Mouse (Mus musculus) forebrain, embryonic 15.5 days (tissue): Measurements from ENCODE around the gene Rere. TPM values are rescaled to one million over a fixed set of nuclear protein-coding genes. Genes with fewer than 3 reads are reported as not detected.
A peak's percentile ranks its signal among the peaks of the same experiment; 100 is the strongest.

ENCODE experiments used
- ATAC-seq: fragments of 200-750 bp; cut with Nextera tagmentation; replicated peaks from 2 replicates; pipeline ENCODE4 v1.8.0; 2017; ENCODE audit warnings: mild to moderate bottlenecking, moderate TSS enrichment, moderate library complexity
- H3K27ac ChIP-seq: fragments of 300-500 bp; sonication (generic); replicated peaks from 2 replicates; pipeline ENCODE4 v1.5.1; 2015; ENCODE audit warnings: mild to moderate bottlenecking, inconsistent platforms
- H3K27me3 ChIP-seq: fragments of 300-500 bp; sonication (generic); 2 replicates; pipeline ENCODE4 v1.6.1; 2015; ENCODE audit warnings: inconsistent platforms
- H3K36me3 ChIP-seq: fragments of 300-500 bp; sonication (generic); 2 replicates; pipeline ENCODE4 v1.6.1; 2015; ENCODE audit warnings: mild to moderate bottlenecking, inconsistent platforms
- H3K4me1 ChIP-seq: fragments of 300-500 bp; sonication (generic); 2 replicates; pipeline ENCODE4 v1.6.1; 2015; ENCODE audit warnings: inconsistent platforms
- H3K4me2 ChIP-seq: fragments of 300-500 bp; sonication (generic); replicated peaks from 2 replicates; pipeline ENCODE4 v1.6.1; 2015; ENCODE audit warnings: mild to moderate bottlenecking, inconsistent platforms
- H3K4me3 ChIP-seq: fragments of 300-500 bp; sonication (generic); 2 replicates; pipeline ENCODE4 v1.5.1; 2015; ENCODE audit warnings: mild to moderate bottlenecking, inconsistent platforms
- H3K9ac ChIP-seq: fragments of 300-500 bp; sonication (generic); replicated peaks from 2 replicates; pipeline ENCODE4 v1.6.1; 2015; ENCODE audit warnings: mild to moderate bottlenecking, inconsistent platforms
- H3K9me3 ChIP-seq: fragments of 300-500 bp; sonication (generic); 2 replicates; pipeline ENCODE4 v1.6.1; 2016; ENCODE audit warnings: inconsistent platforms
- WGBS: fragments of 180-500 bp; shearing (Covaris S2); methylation state at CpG from one replicate; pipeline ENCODE4 v1.1.7; 2015; ENCODE audit warnings: mixed read lengths; 5-methylcytosine and 5-hydroxymethylcytosine counted together
- polyA plus RNA-seq: library from polyadenylated mRNA; unstranded; fragments of >200 nt; fragmentation: Nextera tagmentation; extraction: Ambion mirVana; gene quantifications from 2 replicates; pipeline ENCODE4 v1.2.1, GENCODE M21; 2015

Gene Rere
- polyA plus RNA-seq, 1 experiment from 2014 or later = 26.6 TPM

- no peak overlapping the region for H3K4me2 ChIP-seq
- H3K9me3 ChIP-seq = no peaks in the 10 kb centered on the region
- no peak overlapping the region for H3K4me3 ChIP-seq
- H3K9ac ChIP-seq = no peak overlapping the region
- no peak for ATAC-seq
- 95% methylated on average over 3 of the region's 3 CpGs for WGBS
- H3K36me3 ChIP-seq = 0 out of 2 replicates have a peak, but pooled peaks cover 6% of the 10 kb centered on the region
- peaks cover 20% of the 10 kb centered on the region for H3K4me1 ChIP-seq
- no peaks in the 10 kb centered on the region for H3K27me3 ChIP-seq
- H3K27ac ChIP-seq = no peak overlapping the region
Observed at GRCm38 (mm10) chr4:150291900-150292299, 10.5 kb downstream of the Rere start.

GRCm38 (mm10) chr4:150294870-150295269, 13.4 kb downstream of the Rere start:
- WGBS = 94% methylated on average over 7 of the region's 7 CpGs
- ATAC-seq = no peak
- Histone ChIP-seq H3K4me2 (no peak overlapping the region), H3K9me3 (no peaks in the 10 kb centered on the region), H3K36me3 (0 out of 2 replicates have a peak, but pooled peaks cover 6% of the 10 kb centered on the region), H3K4me3 (no peak overlapping the region), H3K27me3 (no peaks in the 10 kb centered on the region), H3K27ac (no peak overlapping the region), H3K9ac (no peak overlapping the region), H3K4me1 (no peaks in the 10 kb centered on the region)

DNA sequence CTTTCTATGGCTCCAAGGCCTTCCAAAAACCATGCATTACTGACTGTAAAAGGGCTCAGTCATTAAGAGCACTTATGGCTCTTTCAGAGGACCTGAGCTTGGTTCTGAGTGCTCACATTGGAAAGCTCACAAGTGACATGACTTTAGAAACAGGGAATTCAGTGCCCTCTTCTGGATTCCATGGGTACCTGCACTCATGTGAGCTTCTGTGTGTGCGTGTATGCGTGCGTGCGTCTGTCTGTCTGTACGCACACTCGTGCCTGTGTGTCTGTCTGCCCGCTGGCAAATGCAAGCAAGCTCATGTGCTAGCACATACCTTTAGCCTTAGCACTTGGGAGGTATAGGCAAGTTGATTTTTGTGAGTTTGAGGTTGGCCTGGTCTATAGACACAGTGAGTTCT, 14.5 kb downstream of the Rere start:
- no peak overlapping the region for H3K4me3 ChIP-seq
- no peak overlapping the region for H3K27ac ChIP-seq
- H3K4me2 ChIP-seq = no peak overlapping the region
- no peaks in the 10 kb centered on the region for H3K27me3 ChIP-seq
- 95% methylated on average over 7 of the region's 7 CpGs for WGBS
- H3K9ac ChIP-seq = no peak overlapping the region
- H3K9me3 ChIP-seq = no peaks in the 10 kb centered on the region
- no peaks in the 10 kb centered on the region for H3K4me1 ChIP-seq
- ATAC-seq = no peak
- H3K36me3 ChIP-seq = 0 out of 2 replicates have a peak, but pooled peaks cover 6% of the 10 kb centered on the region

DNA sequence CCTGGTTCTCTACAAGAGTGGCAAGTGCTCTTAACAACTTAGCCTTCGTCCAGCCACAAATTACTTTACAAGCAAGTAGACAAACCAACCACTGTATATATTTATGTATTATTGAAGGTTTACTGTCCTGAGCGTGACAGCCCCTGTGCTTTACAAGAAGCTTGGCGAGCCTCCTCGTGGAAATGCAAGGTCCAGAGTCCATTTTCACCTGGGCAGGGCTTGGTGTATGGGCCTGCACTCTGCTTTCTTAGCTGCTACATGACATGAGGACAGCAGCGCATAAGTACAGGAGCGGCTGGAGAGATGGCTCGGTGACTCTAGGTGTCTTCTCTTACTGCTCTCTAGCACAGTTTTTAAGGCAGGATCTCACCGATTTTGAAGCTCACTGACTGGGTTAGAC, 21.3 kb downstream of the Rere start:
- H3K9me3 ChIP-seq = no peaks in the 10 kb centered on the region
- H3K4me3 ChIP-seq = no peak overlapping the region
- H3K27ac ChIP-seq = no peak overlapping the region
- no peaks in the 10 kb centered on the region for H3K27me3 ChIP-seq
- H3K9ac ChIP-seq = no peak overlapping the region
- WGBS = 97% methylated on average over 8 of the region's 8 CpGs
- H3K36me3 ChIP-seq = no peaks in the 10 kb centered on the region
- H3K4me2 ChIP-seq = no peak overlapping the region
- ATAC-seq = no peak
- peaks cover 13% of the 10 kb centered on the region for H3K4me1 ChIP-seq

- Histone ChIP-seq H3K4me2 (no peak overlapping the region), H3K27ac (no peak overlapping the region), H3K27me3 (no peaks in the 10 kb centered on the region), H3K4me1 (peaks cover 25% of the 10 kb centered on the region), H3K9ac (no peak overlapping the region), H3K9me3 (no peaks in the 10 kb centered on the region), H3K36me3 (no peaks in the 10 kb centered on the region), H3K4me3 (no peak overlapping the region)
- WGBS = 59% methylated on average over 2 of the region's 2 CpGs
- no peak for ATAC-seq
Observed at GRCm38 (mm10) chr4:150306701-150307100, 25.3 kb downstream of the Rere start.

GRCm38 (mm10) chr4:150307226-150307625, 25.8 kb downstream of the Rere start:
- ATAC-seq = no peak
- Histone ChIP-seq H3K9me3 (no peaks in the 10 kb centered on the region), H3K36me3 (no peaks in the 10 kb centered on the region), H3K27me3 (no peaks in the 10 kb centered on the region), H3K4me2 (no peak overlapping the region), H3K4me1 (peaks cover 29% of the 10 kb centered on the region), H3K4me3 (no peak overlapping the region), H3K9ac (no peak overlapping the region), H3K27ac (no peak overlapping the region)
- WGBS = 96% methylated on average over 1 of the region's 1 CpGs

GRCm38 (mm10) chr4:150311431-150311830, 30.0 kb downstream of the Rere start:
- Histone ChIP-seq H3K4me3 (no peak overlapping the region), H3K36me3 (no peaks in the 10 kb centered on the region)
- WGBS = 86% methylated on average over 2 of the region's 2 CpGs

GRCm38 (mm10) chr4:150312646-150313045, 31.2 kb downstream of the Rere start:
- Histone ChIP-seq H3K27ac (peak overlapping the region; percentile 55), H3K4me1 (peaks cover 26% of the 10 kb centered on the region), H3K27me3 (no peaks in the 10 kb centered on the region), H3K9ac (no peak overlapping the region), H3K36me3 (no peaks in the 10 kb centered on the region), H3K4me2 (no peak overlapping the region), H3K9me3 (no peaks in the 10 kb centered on the region), H3K4me3 (no peak overlapping the region)
- no peak for ATAC-seq
- 78% methylated on average over 2 of the region's 2 CpGs for WGBS

More at GRCm38 (mm10) chr4:150311431-150311830, 30.0 kb downstream of the Rere start:
- Histone ChIP-seq H3K4me2 (no peak overlapping the region), H3K27me3 (no peaks in the 10 kb centered on the region), H3K27ac (0 out of 2 replicates have a peak overlapping the region, but pooled peaks have one; percentile 19), H3K9ac (no peak overlapping the region), H3K9me3 (no peaks in the 10 kb centered on the region), H3K4me1 (peaks cover 27% of the 10 kb centered on the region)
- ATAC-seq = no peak

DNA sequence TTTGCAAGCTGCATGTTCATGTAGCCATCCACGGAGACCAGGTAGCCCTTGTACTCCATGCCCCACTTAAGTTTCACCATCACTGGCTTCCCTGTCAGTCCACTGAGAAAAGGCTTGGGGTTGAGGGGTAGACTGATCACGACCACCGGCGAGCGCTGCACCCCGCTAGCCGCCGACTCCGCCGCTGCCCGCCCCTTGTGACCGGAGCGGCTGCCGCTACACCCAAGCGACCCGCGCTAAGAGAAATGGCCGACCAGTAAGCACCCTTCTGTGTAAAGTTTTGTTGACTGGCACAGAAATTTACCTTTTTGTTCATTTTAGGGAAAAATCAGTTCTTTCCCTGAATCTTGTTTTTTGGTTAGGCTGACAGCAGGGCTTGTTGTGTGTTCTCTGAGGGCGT, 33.9 kb downstream of the Rere start:
- Histone ChIP-seq H3K4me3 (no peak overlapping the region), H3K27me3 (no peaks in the 10 kb centered on the region), H3K36me3 (no peaks in the 10 kb centered on the region), H3K4me2 (no peak overlapping the region), H3K9me3 (no peaks in the 10 kb centered on the region), H3K9ac (no peak overlapping the region), H3K4me1 (peaks cover 29% of the 10 kb centered on the region), H3K27ac (no peak overlapping the region)
- ATAC-seq = no peak
- WGBS = 96% methylated on average over 19 of the region's 19 CpGs

GRCm38 (mm10) chr4:150316546-150316945, 35.1 kb downstream of the Rere start:
- WGBS = 90% methylated on average over 1 of the region's 1 CpGs
- Histone ChIP-seq H3K36me3 (no peaks in the 10 kb centered on the region), H3K4me1 (peaks cover 25% of the 10 kb centered on the region), H3K4me3 (no peak overlapping the region), H3K9me3 (no peaks in the 10 kb centered on the region), H3K4me2 (no peak overlapping the region), H3K27me3 (no peaks in the 10 kb centered on the region), H3K9ac (no peak overlapping the region), H3K27ac (no peak overlapping the region)
- no peak for ATAC-seq

DNA sequence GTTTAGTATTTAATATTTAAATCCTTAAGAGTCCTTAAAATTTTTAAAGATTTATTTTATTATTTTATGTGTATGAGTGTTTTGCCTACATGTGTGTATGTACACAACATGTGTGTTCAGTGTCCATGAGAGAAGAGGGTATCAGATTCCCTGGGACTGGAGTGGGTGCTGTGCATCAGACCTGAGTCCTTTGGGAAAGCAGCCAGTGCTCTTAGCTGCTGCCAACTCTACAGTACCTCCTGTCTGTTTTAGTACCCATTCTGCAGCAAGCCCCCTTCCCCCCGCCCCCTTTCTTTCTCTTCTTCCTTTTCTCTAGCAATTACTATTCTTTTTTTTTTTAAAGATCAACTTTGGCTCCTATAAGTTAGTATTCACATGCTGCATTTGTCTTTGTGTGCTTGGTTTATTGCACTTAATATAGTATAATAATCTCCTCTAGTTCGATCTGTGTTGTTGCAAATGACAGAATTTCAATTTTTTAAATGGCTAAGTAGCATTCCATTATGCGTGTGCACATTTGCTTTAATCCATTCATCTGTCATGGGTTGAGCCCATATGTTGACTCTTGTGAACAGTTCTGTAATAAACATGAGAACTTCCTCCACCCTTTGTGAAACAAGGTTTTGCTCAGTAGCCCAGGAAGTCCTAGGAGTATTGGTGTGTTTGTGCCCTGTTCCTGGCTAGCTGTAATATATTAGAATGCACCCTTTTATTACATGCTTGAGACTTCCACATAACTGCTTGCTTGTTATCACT, 43.8 kb downstream of the Rere start:
- no peaks in the 10 kb centered on the region for H3K27me3 ChIP-seq
- no peaks in the 10 kb centered on the region for H3K36me3 ChIP-seq
- H3K9me3 ChIP-seq = no peaks in the 10 kb centered on the region
- no peak for ATAC-seq
- no peak overlapping the region for H3K9ac ChIP-seq
- WGBS = 63% methylated on average over 3 of the region's 3 CpGs
- H3K27ac ChIP-seq = peak overlapping the region; percentile 67
- peaks cover 13% of the 10 kb centered on the region for H3K4me1 ChIP-seq
- no peak overlapping the region for H3K4me3 ChIP-seq
- no peak overlapping the region for H3K4me2 ChIP-seq

GRCm38 (mm10) chr4:150326005-150326404, 44.6 kb downstream of the Rere start:
- Histone ChIP-seq H3K9ac (no peak overlapping the region), H3K4me1 (peaks cover 12% of the 10 kb centered on the region), H3K27ac (peak overlapping the region; percentile 67), H3K27me3 (no peaks in the 10 kb centered on the region), H3K9me3 (no peaks in the 10 kb centered on the region), H3K4me3 (no peak overlapping the region), H3K4me2 (no peak overlapping the region), H3K36me3 (no peaks in the 10 kb centered on the region)
- WGBS = 80% methylated on average over 2 of the region's 2 CpGs
- no peak for ATAC-seq

- ATAC-seq = no peak
- Histone ChIP-seq H3K4me1 (peaks cover 18% of the 10 kb centered on the region), H3K9me3 (no peaks in the 10 kb centered on the region), H3K27ac (no peak overlapping the region), H3K36me3 (no peaks in the 10 kb centered on the region), H3K9ac (no peak overlapping the region), H3K4me3 (no peak overlapping the region), H3K4me2 (no peak overlapping the region), H3K27me3 (no peaks in the 10 kb centered on the region)
- 85% methylated on average over 4 of the region's 4 CpGs for WGBS
Observed at GRCm38 (mm10) chr4:150327476-150327875, 46.0 kb downstream of the Rere start.
